Mouse (Mus musculus): ENCODE measurements at regions not wholly inside any gene's neighbourhood (a gene's known extent, or its start where the extent isn't known, plus 50 kb on each side); places are given as distances from the start of the nearest gene placed in this dataset.

- TF ChIP-seq MAFK (IDR thresholded peaks at IDR 0.05; ENCODE audit: borderline replicate concordance, low read depth, low read length) = no peak
- no peak for TF ChIP-seq MAZ (IDR thresholded peaks at IDR 0.05; ENCODE audit: low read depth, low read length)
- TF ChIP-seq UBTF (IDR thresholded peaks at IDR 0.05; ENCODE audit: borderline replicate concordance, insufficient read depth, low read depth, low read length) = no peak
- no peak for TF ChIP-seq SIN3A (IDR thresholded peaks at IDR 0.05; ENCODE audit: low read length)
- no peak for TF ChIP-seq ZKSCAN1 (IDR thresholded peaks at IDR 0.05; ENCODE audit: low read depth, low read length)
- no peak for TF ChIP-seq MYB (IDR thresholded peaks at IDR 0.05; ENCODE audit: low read depth, low read length)
- no peak for TF ChIP-seq CTCF (IDR thresholded peaks at IDR 0.05 in 2 of 3, conservative IDR thresholded peaks at IDR 0.05 in 1 of 3; ENCODE audit: control insufficient read depth in 1 of 3, insufficient read depth in 1 of 3, low read depth in 2 of 3, low read length in 3 of 3, poor library complexity in 1 of 3, severe bottlenecking in 1 of 3)
- TF ChIP-seq CHD2 (IDR thresholded peaks at IDR 0.05; ENCODE audit: low read length) = no peak
- no peak for TF ChIP-seq TAL1 (IDR thresholded peaks at IDR 0.05; ENCODE audit: low read length)
- no peak for TF ChIP-seq GABPA (IDR thresholded peaks at IDR 0.05; ENCODE audit: low read depth, low read length)
- TF ChIP-seq NRF1 (IDR thresholded peaks at IDR 0.05; ENCODE audit: insufficient read depth, low read depth, low read length, poor library complexity, severe bottlenecking) = no peak
- no peaks in the 10 kb centered on the region for H3K36me3 ChIP-seq (ENCODE audit: control insufficient read depth in 1 of 2, insufficient read depth in 2 of 2, low read length in 2 of 2)
- no peaks in the 10 kb centered on the region for H3K9me3 ChIP-seq (replicated peaks; ENCODE audit: insufficient read depth, low read length)
These were observed 120.0 kb downstream of the Glrx3 start for GRCm38 (mm10) chr7:137557439-137557838.

GRCm38 (mm10) chr7:137558871-137559270, 121.5 kb downstream of the Glrx3 start:
- Histone ChIP-seq H3K4me1 (ENCODE audit: control insufficient read depth in 1 of 2, insufficient read depth in 2 of 2, low read length in 2 of 2) (no peaks in the 10 kb centered on the region), H3K36me3 (ENCODE audit: control insufficient read depth in 1 of 2, insufficient read depth in 2 of 2, low read length in 2 of 2) (no peaks in the 10 kb centered on the region), H3K9me3 (replicated peaks; ENCODE audit: insufficient read depth, low read length) (no peaks in the 10 kb centered on the region), H3K79me2 (ENCODE audit: control insufficient read depth, insufficient read depth, low read length, poor library complexity) (no peaks in the 10 kb centered on the region), H3K9ac (ENCODE audit: control insufficient read depth, low read depth, low read length, poor library complexity, severe bottlenecking) (no peak overlapping the region), H3K27me3 (ENCODE audit: control insufficient read depth in 1 of 2, insufficient read depth in 2 of 2, low read length in 2 of 2) (no peaks in the 10 kb centered on the region), H3K27ac (ENCODE audit: control insufficient read depth, low read depth, low read length) (no peak overlapping the region), H3K4me3 (ENCODE audit: control insufficient read depth in 1 of 2, insufficient read depth in 1 of 2, low read depth in 2 of 2, low read length in 2 of 2) (no peak overlapping the region)
- TF ChIP-seq BHLHE40 (IDR thresholded peaks at IDR 0.05; ENCODE audit: borderline replicate concordance, low read depth, low read length) = no peak
- no peak for TF ChIP-seq ZNF384 (IDR thresholded peaks at IDR 0.05; ENCODE audit: low read depth, low read length)
- no peak for TF ChIP-seq MXI1 (IDR thresholded peaks at IDR 0.05; ENCODE audit: low read depth, low read length)
- TF ChIP-seq GABPA (IDR thresholded peaks at IDR 0.05; ENCODE audit: low read depth, low read length) = no peak
- TF ChIP-seq MEF2A (IDR thresholded peaks at IDR 0.05; ENCODE audit: extremely low read depth, insufficient replicate concordance, low read depth, low read length, poor library complexity, severe bottlenecking) = no peak
- TF ChIP-seq ZKSCAN1 (IDR thresholded peaks at IDR 0.05; ENCODE audit: low read depth, low read length) = no peak
- no peak for TF ChIP-seq SIN3A (IDR thresholded peaks at IDR 0.05; ENCODE audit: low read length)
- TF ChIP-seq RAD21 (IDR thresholded peaks at IDR 0.05; ENCODE audit: low read depth, low read length) = no peak
- no peak for TF ChIP-seq ELF1 (IDR thresholded peaks at IDR 0.05; ENCODE audit: low read depth, low read length)
- TF ChIP-seq KAT2A (conservative IDR thresholded peaks at IDR 0.05; ENCODE audit: low read depth, low read length) = no peak
- no peak for TF ChIP-seq POLR2A (IDR thresholded peaks at IDR 0.05; ENCODE audit: control insufficient read depth in 1 of 2, insufficient read depth in 1 of 2, low read depth in 1 of 2, low read length in 2 of 2, poor library complexity in 1 of 2)
- no peak for TF ChIP-seq POLR2AphosphoS2 (IDR thresholded peaks at IDR 0.05; ENCODE audit: low read length)
- no peak for TF ChIP-seq TBP (IDR thresholded peaks at IDR 0.05; ENCODE audit: low read depth, low read length)
- TF ChIP-seq MYC (IDR thresholded peaks at IDR 0.05; ENCODE audit: low read depth, low read length) = no peak
- no peak for TF ChIP-seq ETS1 (IDR thresholded peaks at IDR 0.05; ENCODE audit: low read depth, low read length)
- TF ChIP-seq TAL1 (IDR thresholded peaks at IDR 0.05; ENCODE audit: low read length) = no peak
- TF ChIP-seq USF1 (IDR thresholded peaks at IDR 0.05; ENCODE audit: low read depth, low read length) = no peak
- DNase-seq (ENCODE audit: low read depth, low spot score) = no peak

More at GRCm38 (mm10) chr7:137557439-137557838, 120.0 kb downstream of the Glrx3 start:
- no peak overlapping the region for H3K4me3 ChIP-seq (ENCODE audit: control insufficient read depth in 1 of 2, insufficient read depth in 1 of 2, low read depth in 2 of 2, low read length in 2 of 2)
- H3K79me2 ChIP-seq (ENCODE audit: control insufficient read depth, insufficient read depth, low read length, poor library complexity) = no peaks in the 10 kb centered on the region
- H3K27me3 ChIP-seq (ENCODE audit: control insufficient read depth in 1 of 2, insufficient read depth in 2 of 2, low read length in 2 of 2) = no peaks in the 10 kb centered on the region
- no peaks in the 10 kb centered on the region for H3K4me1 ChIP-seq (ENCODE audit: control insufficient read depth in 1 of 2, insufficient read depth in 2 of 2, low read length in 2 of 2)
- no peak overlapping the region for H3K9ac ChIP-seq (ENCODE audit: control insufficient read depth, low read depth, low read length, poor library complexity, severe bottlenecking)
- H3K27ac ChIP-seq (ENCODE audit: control insufficient read depth, low read depth, low read length) = no peak overlapping the region
- DNase-seq (ENCODE audit: low read depth, low spot score) = no peak
